Comparison of ENCODE assay signal across 12 mouse cellular contexts in genomic region chr6:47648316-47648715, GRCm38 (mm10).
DNase-seq lines count a peak whose midpoint lies in the region; ATAC-seq lines count a peak whose summit lies in the region.
"Had no signal": no experiment of that assay in that cellular context is flagged by ENCODE, and none has a peak within 500 bp of the region (broad histone marks: within the 10 kb centered on the region; RNA-seq: fewer than 3 reads in every experiment).

No protein-coding gene starts in this region.

- peak; percentile 20 for DNase-seq in cerebellum, adult 11 months
- DNase-seq in layer of hippocampus, adult 11-12 months (ENCODE audit: low spot score), result peak; percentile 11
- DNase-seq in layer of hippocampus, adult 9-10 months (ENCODE audit: low spot score), result no peak
- peak; percentile 32 for DNase-seq in right cerebral cortex, postnatal 10 days (ENCODE audit: low spot score in 2 of 2)
- DNase-seq in right cerebral cortex, adult 18-20 months, result no peak
- peak; percentile 47 for DNase-seq in cerebellum, adult 9-11 months
- no peak for DNase-seq in thymus, postnatal 36 days
- DNase-seq: kidney, adult 9 months; lung, embryonic 14.5 days had no signal

- ATAC-seq in cerebellum, adult (ENCODE audit: insufficient number of reproducible peaks, low FRiP score, low TSS enrichment), result no peak
- ATAC-seq: forebrain, embryonic 15.5 days; midbrain, embryonic 16.5 days had no signal

Comparison
In these comparisons a context has a peak if more than half of its experiments do, and no peak if none do; other contexts are left out.
1. DNase-seq: peak in cerebellum, adult 11 months (single experiment), layer of hippocampus, adult 11-12 months (single experiment), right cerebral cortex, postnatal 10 days (2 of 2) and cerebellum, adult 9-11 months (single experiment); none in layer of hippocampus, adult 9-10 months (single experiment), right cerebral cortex, adult 18-20 months (single experiment) and thymus, postnatal 36 days (0 of 2).